8 mouse cellular contexts compared by ENCODE assay signal in the genomic region with DNA sequence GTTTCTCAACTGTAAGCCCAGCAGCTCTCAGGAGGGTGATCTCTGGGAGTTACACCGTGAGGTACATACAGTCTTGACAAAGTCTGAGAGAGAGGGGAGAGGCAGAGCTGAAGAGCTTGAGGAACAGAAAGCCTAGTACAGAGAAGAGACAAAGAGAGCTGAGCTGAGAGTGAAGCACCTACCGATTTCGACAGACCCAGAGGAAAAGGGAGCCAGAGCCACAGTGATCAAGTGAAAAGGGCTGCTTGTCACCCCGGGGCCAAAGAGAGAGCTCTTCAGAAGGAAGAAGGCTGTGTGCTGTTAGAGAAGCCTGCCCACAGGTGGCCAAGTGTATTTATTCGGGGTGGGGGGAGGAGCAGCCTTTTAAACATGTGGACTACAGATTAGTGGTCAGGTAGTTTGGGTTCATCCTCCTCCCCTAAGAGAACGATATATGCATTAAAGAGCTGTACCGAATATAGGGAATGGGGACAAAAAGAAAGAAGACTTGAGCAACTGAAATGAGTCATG. TPM values are rescaled to one million over a fixed set of nuclear protein-coding genes. Genes with fewer than 3 reads are reported as not detected.
DNase-seq lines count a peak whose midpoint lies in the region; ATAC-seq and TF ChIP-seq lines count a peak whose summit lies in the region.

A gene (minus strand): TSS at position 302 of the 510 bp plus-strand sequence.

- no peaks in the 10 kb centered on the region for H3K9me3 ChIP-seq in heart, embryonic 14.5 days (ENCODE audit: control insufficient read depth, low read length)
- H3K9me3 ChIP-seq in heart, embryonic 15.5 days (replicated peaks): no peaks in the 10 kb centered on the region
- H3K9me3 ChIP-seq in liver, postnatal 0 days (ENCODE audit: low read length): no peaks in the 10 kb centered on the region
- H3K9me3 ChIP-seq in stomach, postnatal 0 days (ENCODE audit: control insufficient read depth, low read length): no peaks in the 10 kb centered on the region

- peak within 1 kb of the TSS; percentile 76 for H3K9ac ChIP-seq in heart, embryonic 14.5 days (ENCODE audit: low read length)
- H3K9ac ChIP-seq in heart, embryonic 15.5 days: peak within 1 kb of the TSS; percentile 61
- peak within 1 kb of the TSS; percentile 74 for H3K9ac ChIP-seq in liver, postnatal 0 days (replicated peaks)
- H3K9ac ChIP-seq in stomach, postnatal 0 days (ENCODE audit: low read length): peak within 1 kb of the TSS; percentile 18

- no peak for TF ChIP-seq CTCF in liver, postnatal 0 days (IDR thresholded peaks at IDR 0.05; ENCODE audit: low read depth)
- TF ChIP-seq CTCF in stomach, postnatal 0 days (IDR thresholded peaks at IDR 0.05; ENCODE audit: low read depth): peak; percentile 26; the same call in 1 of the 2 replicates

- 2% methylated on average over 7 of the region's 7 CpGs for WGBS in heart, embryonic 14.5 days
- 3% methylated on average over 7 of the region's 7 CpGs for WGBS in heart, embryonic 15.5 days
- 1% methylated on average over 7 of the region's 7 CpGs for WGBS in liver, postnatal 0 days (ENCODE audit: insufficient replicate concordance)
- 10% methylated on average over 7 of the region's 7 CpGs for WGBS in stomach, postnatal 0 days

- no peak within 1 kb of the TSS for H3K27ac ChIP-seq in heart, embryonic 14.5 days (replicated peaks in 1 of 2; ENCODE audit: control insufficient read depth in 1 of 2, insufficient read depth in 1 of 2, low read depth in 2 of 2, low read length in 2 of 2)
- no peak within 1 kb of the TSS for H3K27ac ChIP-seq in heart, embryonic 15.5 days
- no peak within 1 kb of the TSS for H3K27ac ChIP-seq in liver, postnatal 0 days (ENCODE audit: low read depth)
- no peak within 1 kb of the TSS for H3K27ac ChIP-seq in stomach, postnatal 0 days (replicated peaks)

- H3K36me3 ChIP-seq in heart, embryonic 14.5 days (ENCODE audit: control insufficient read depth, insufficient read depth, low read length): no peaks in the 10 kb centered on the region
- H3K36me3 ChIP-seq in heart, embryonic 15.5 days: no peaks in the 10 kb centered on the region
- no peaks in the 10 kb centered on the region for H3K36me3 ChIP-seq in liver, postnatal 0 days (replicated peaks; ENCODE audit: insufficient read depth, low read length)
- H3K36me3 ChIP-seq in stomach, postnatal 0 days (ENCODE audit: control insufficient read depth, insufficient read depth, low read length): no peaks in the 10 kb centered on the region

- H3K4me1 ChIP-seq in heart, embryonic 14.5 days (ENCODE audit: control insufficient read depth in 2 of 2, insufficient read depth in 2 of 2, low read length in 2 of 2): peaks cover 3 to 16% of the 10 kb centered on the region in 2 experiments; a peak in 3 of 4 replicates
- H3K4me1 ChIP-seq in heart, embryonic 15.5 days (replicated peaks): peaks cover 19% of the 10 kb centered on the region
- peaks cover 22% of the 10 kb centered on the region for H3K4me1 ChIP-seq in liver, postnatal 0 days (ENCODE audit: insufficient read depth)
- peaks cover 2% of the 10 kb centered on the region; the same call in 1 of the 2 replicates for H3K4me1 ChIP-seq in stomach, postnatal 0 days (replicated peaks; ENCODE audit: control insufficient read depth, insufficient read depth)

- ATAC-seq in heart, embryonic 14.5 days (ENCODE audit: insufficient number of reproducible peaks, insufficient read depth, low FRiP score, low read depth): no peak
- peak; percentile 28 for ATAC-seq in activated CD4-positive, CD25-positive, alpha-beta regulatory T cell, adult 4 months
- ATAC-seq in heart, embryonic 15.5 days (replicated peaks; ENCODE audit: insufficient number of reproducible peaks, insufficient read depth, low FRiP score, low read depth): no peak
- ATAC-seq in liver, postnatal 0 days: peak; percentile 28
- ATAC-seq in stomach, postnatal 0 days (ENCODE audit: low FRiP score, low TSS enrichment): no peak

- H3K4me3 ChIP-seq in heart, embryonic 14.5 days (ENCODE audit: control insufficient read depth in 1 of 2, insufficient read depth in 1 of 2, low read depth in 1 of 2, low read length in 2 of 2): peak within 1 kb of the TSS; percentile 62 to 66
- H3K4me3 ChIP-seq in heart, embryonic 15.5 days: peak within 1 kb of the TSS; percentile 66
- peak within 1 kb of the TSS; percentile 63 for H3K4me3 ChIP-seq in liver, postnatal 0 days (ENCODE audit: low read depth, low read length)
- peak within 1 kb of the TSS; percentile 49 for H3K4me3 ChIP-seq in stomach, postnatal 0 days (ENCODE audit: low read depth, low read length)

- no peak for DNase-seq in heart, adult 8-10 months (ENCODE audit: low spot score)
- DNase-seq in liver, postnatal 0 days: peak; percentile 41
- DNase-seq in stomach, postnatal 0 days (ENCODE audit: low spot score): peak; percentile 17
- DNase-seq in frontal cortex, postnatal 10 days (ENCODE audit: low spot score in 2 of 2): no peak
- DNase-seq in left cerebral cortex, postnatal 4 days: no peak

- no peaks in the 10 kb centered on the region for H3K27me3 ChIP-seq in heart, embryonic 14.5 days (ENCODE audit: control insufficient read depth, insufficient read depth, low read length)
- H3K27me3 ChIP-seq in heart, embryonic 15.5 days: no peaks in the 10 kb centered on the region
- no peaks in the 10 kb centered on the region for H3K27me3 ChIP-seq in liver, postnatal 0 days (ENCODE audit: insufficient read depth, low read length)
- H3K27me3 ChIP-seq in stomach, postnatal 0 days (ENCODE audit: control insufficient read depth, insufficient read depth, low read length): no peaks in the 10 kb centered on the region

- intact Hi-C loops in left cerebral cortex, postnatal 4 days (cut with DNase I): no loop called here

- TF ChIP-seq EP300 in liver, postnatal 0 days (IDR thresholded peaks at IDR 0.05; ENCODE audit: low read depth): no peak
- no peak for TF ChIP-seq EP300 in stomach, postnatal 0 days (optimal IDR thresholded peaks at IDR 0.05)

- H3K4me2 ChIP-seq in heart, embryonic 14.5 days (ENCODE audit: low read length): peak within 1 kb of the TSS; percentile 80
- peak within 1 kb of the TSS; percentile 91 for H3K4me2 ChIP-seq in heart, embryonic 15.5 days
- peak within 1 kb of the TSS; percentile 89 for H3K4me2 ChIP-seq in liver, postnatal 0 days (ENCODE audit: low read depth, low read length)
- H3K4me2 ChIP-seq in stomach, postnatal 0 days (replicated peaks; ENCODE audit: low read depth): peak within 1 kb of the TSS; percentile 74

RNA-seq across cellular contexts. Expression of the gene that starts here (rescaled TPM):
- 1.7 and 1.9 TPM in 2 replicates for polyA plus RNA-seq in heart, embryonic 14.5 days (2014; fragmentation: Nextera tagmentation; extraction: Ambion mirVana)
- not detected for total RNA-seq in heart, adult 8-10 months (2022)
- not detected for polyA plus RNA-seq in activated CD4-positive, CD25-positive, alpha-beta regulatory T cell, adult 4 months (2017; shearing (Covaris generic))
- polyA plus RNA-seq in heart, embryonic 15.5 days (2015; fragmentation: Nextera tagmentation; extraction: Ambion mirVana): 0.85 and 1.4 TPM in 2 replicates
- 0.92 and 0.96 TPM in 2 replicates for polyA plus RNA-seq in liver, postnatal 0 days (2015; fragmentation: Nextera tagmentation; extraction: Ambion mirVana)
- 0.05 TPM in 1 of 2 replicates, not detected in the other for polyA plus RNA-seq in stomach, postnatal 0 days (2015; fragmentation: Nextera tagmentation; extraction: Ambion mirVana)
- not detected for total RNA-seq in left cerebral cortex, postnatal 4 days (2021)

Comparison
In these comparisons a context has a peak if more than half of its experiments do, and no peak if none do; other contexts are left out.
1. Peak in ATAC-seq in activated CD4-positive, CD25-positive, alpha-beta regulatory T cell, adult 4 months; RNA of the gene not detected or under 1 TPM.
2. Peak in DNase-seq, ATAC-seq, H3K4me3 ChIP-seq, H3K9ac ChIP-seq and H3K4me2 ChIP-seq in liver, postnatal 0 days; RNA of the gene not detected or under 1 TPM.
3. Peak in DNase-seq, H3K4me3 ChIP-seq, H3K9ac ChIP-seq and H3K4me2 ChIP-seq in stomach, postnatal 0 days; RNA of the gene not detected or under 1 TPM.
4. H3K9ac ChIP-seq: peak in every context shown above with its lines; median percentile 76 in heart, embryonic 14.5 days; 74 in liver, postnatal 0 days; 61 in heart, embryonic 15.5 days; 18 in stomach, postnatal 0 days.